Mouse (Mus musculus) liver, adult 2 months (tissue): ENCODE measurements around the gene 2210011C24Rik. TPM values are rescaled to one million over a fixed set of nuclear protein-coding genes. Genes with fewer than 3 reads are reported as not detected.

Experiments
- DNase-seq: peaks from one replicate; pipeline ENCODE4 v3.0.0-alpha.2; 2011; ENCODE audit warnings: low read depth, low spot score; ENCODE audit errors: extremely low read depth
- H3K27ac ChIP-seq: fragments of 200-500 bp; replicated peaks from 2 replicates; pipeline ENCODE4 v1.5.1; 2012; ENCODE audit warnings: low read depth, mild to moderate bottlenecking, control low read depth, inconsistent platforms, low read length; ENCODE audit not compliant: insufficient read depth
- H3K27me3 ChIP-seq: fragments of 200-500 bp; 2 replicates; pipeline ENCODE4 v1.6.1; 2012; ENCODE audit warnings: mild to moderate bottlenecking, moderate library complexity, low read length, inconsistent platforms; ENCODE audit not compliant: control insufficient read depth, insufficient read depth
- H3K36me3 ChIP-seq: fragments of 200-500 bp; 2 replicates; pipeline ENCODE4 v1.6.1; 2012; ENCODE audit warnings: low read length, inconsistent platforms; ENCODE audit not compliant: control insufficient read depth, insufficient read depth
- H3K4me1 ChIP-seq: fragments of 200-500 bp; 2 replicates; pipeline ENCODE4 v1.6.1; 2011; ENCODE audit warnings: low read length; ENCODE audit not compliant: control insufficient read depth, insufficient read depth
- H3K4me3 ChIP-seq: fragments of 200-500 bp; 2 replicates; pipeline ENCODE4 v1.5.1; 2011; ENCODE audit warnings: low read depth, mild to moderate bottlenecking, control low read depth, low read length, moderate library complexity; ENCODE audit not compliant: insufficient read depth
- H3K79me2 ChIP-seq: fragments of 200-500 bp; 2 replicates; pipeline ENCODE4 v1.6.1; 2012; ENCODE audit warnings: inconsistent platforms, mild to moderate bottlenecking, low read length, moderate library complexity; ENCODE audit not compliant: control insufficient read depth, insufficient read depth
- H3K9ac ChIP-seq: fragments of 200-500 bp; 2 replicates; pipeline ENCODE4 v1.6.1; 2012; ENCODE audit warnings: low read depth, mild to moderate bottlenecking, control low read depth, inconsistent platforms, low read length
- CTCF ChIP-seq: fragments of 200-500 bp; IDR thresholded peaks from 2 replicates; pipeline ENCODE4 v1.5.1; 2011; ENCODE audit warnings: low read depth, low read length, control low read depth
- POLR2A ChIP-seq: fragments of 200-500 bp; IDR thresholded peaks from 2 replicates; pipeline ENCODE4 v1.6.1; 2011; ENCODE audit warnings: low read length, control low read depth; ENCODE audit not compliant: insufficient read depth; ENCODE audit errors: extremely low read depth
- WGBS: fragments of 180-500 bp; shearing (Covaris S2); methylation state at CpG from one replicate; pipeline ENCODE4 v1.1.7; 2018; 5-methylcytosine and 5-hydroxymethylcytosine counted together
- polyA plus RNA-seq: library from polyadenylated mRNA; depleted of rRNA; stranded (reverse); fragments of >200 nt; gene quantifications from 2 replicates; pipeline ENCODE4 v1.2.3, GENCODE M21; 2012
- total RNA-seq: library from RNA; depleted of rRNA; stranded (reverse); fragments of >200 nt; gene quantifications from 2 replicates; pipeline ENCODE4 v1.2.3, GENCODE M21; 2014

The 2210011C24Rik gene
- total and polyA plus RNA-seq, 2 experiments, result 0.28 to 0.34 TPM

DNA sequence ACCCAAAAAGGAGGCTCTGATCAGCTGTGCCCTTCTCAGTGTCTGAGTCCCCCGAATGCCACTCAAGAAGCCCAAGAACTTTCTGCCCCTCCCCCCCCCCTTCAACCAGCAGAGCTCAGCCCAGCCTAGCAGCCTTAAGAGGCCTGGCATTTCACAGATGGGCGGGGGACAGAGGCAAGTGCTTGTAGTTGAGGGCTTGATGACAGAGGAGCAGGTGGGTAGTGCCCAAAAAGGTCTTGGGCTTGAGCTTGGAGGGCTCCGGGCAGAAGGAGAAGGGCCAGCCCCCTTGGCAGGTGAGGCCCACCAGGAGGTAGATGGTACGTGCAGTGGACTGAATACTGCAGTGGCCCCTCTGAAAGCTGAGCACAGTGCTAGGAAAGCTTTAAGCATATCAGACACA lies 37.5 kb downstream of the 2210011C24Rik start:
- Histone ChIP-seq H3K79me2 (peaks cover 32% of the 10 kb centered on the region; the same call in 1 of the 2 replicates), H3K4me1 (peaks cover 27% of the 10 kb centered on the region), H3K4me3 (no peak overlapping the region), H3K27ac (no peak overlapping the region), H3K36me3 (no peaks in the 10 kb centered on the region), H3K9ac (no peak overlapping the region), H3K27me3 (no peaks in the 10 kb centered on the region)
- no peak for DNase-seq
- TF ChIP-seq CTCF, result no peak
- TF ChIP-seq POLR2A, result no peak
- WGBS, result 92% methylated on average over 4 of the region's 4 CpGs

DNA sequence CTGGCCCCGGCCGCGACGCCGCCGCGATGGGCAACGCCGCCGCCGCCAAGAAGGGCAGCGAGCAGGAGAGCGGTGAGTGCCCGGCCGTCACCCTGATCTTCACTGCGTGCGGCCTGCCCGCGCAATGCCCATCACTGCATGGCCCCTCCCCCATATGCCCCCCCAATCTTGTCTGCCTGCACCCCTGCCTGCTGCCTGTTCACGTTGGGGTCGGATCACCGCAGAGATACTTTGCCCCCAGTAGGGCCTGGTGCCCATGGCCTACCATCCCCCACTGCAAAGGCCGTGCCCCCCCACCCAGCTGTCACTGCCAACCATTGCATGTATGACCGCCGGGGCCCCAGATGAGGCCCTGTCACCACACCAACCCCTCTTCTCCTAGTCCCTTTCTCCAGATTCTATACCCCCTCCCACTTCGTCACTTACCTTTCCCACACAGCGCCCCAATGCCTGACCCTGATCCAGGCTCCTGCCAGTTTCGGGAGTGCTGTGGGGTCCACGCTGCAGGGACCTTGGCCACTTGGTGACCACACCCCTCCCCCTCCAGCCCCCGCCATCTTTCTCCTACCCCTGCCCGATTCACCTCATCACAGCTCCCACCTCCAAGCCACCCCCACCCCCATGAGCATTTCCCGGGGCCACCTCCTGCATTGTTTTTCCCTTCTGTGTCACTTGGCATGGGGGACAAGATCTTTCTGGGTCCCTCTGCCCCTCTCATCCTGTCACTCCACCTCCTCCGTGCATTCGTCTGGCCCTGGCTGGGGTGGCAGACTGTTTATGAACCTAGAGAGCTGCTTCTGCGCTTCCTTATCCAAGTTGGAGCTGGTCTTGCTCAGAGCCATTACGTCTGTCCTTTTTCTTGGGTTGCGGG lies 38.6 kb downstream of the 2210011C24Rik start:
- Histone ChIP-seq H3K36me3 (no peaks in the 10 kb centered on the region), H3K27ac (peak overlapping the region; percentile 57), H3K79me2 (peaks cover 31% of the 10 kb centered on the region; the same call in 1 of the 2 replicates), H3K27me3 (no peaks in the 10 kb centered on the region), H3K4me3 (peak overlapping the region; percentile 84), H3K9ac (peak overlapping the region; percentile 98), H3K4me1 (peaks cover 27% of the 10 kb centered on the region)
- no peak for DNase-seq
- TF ChIP-seq CTCF, result no peak
- TF ChIP-seq POLR2A, result no peak
- 5% methylated on average over 37 of the region's 37 CpGs for WGBS

DNA sequence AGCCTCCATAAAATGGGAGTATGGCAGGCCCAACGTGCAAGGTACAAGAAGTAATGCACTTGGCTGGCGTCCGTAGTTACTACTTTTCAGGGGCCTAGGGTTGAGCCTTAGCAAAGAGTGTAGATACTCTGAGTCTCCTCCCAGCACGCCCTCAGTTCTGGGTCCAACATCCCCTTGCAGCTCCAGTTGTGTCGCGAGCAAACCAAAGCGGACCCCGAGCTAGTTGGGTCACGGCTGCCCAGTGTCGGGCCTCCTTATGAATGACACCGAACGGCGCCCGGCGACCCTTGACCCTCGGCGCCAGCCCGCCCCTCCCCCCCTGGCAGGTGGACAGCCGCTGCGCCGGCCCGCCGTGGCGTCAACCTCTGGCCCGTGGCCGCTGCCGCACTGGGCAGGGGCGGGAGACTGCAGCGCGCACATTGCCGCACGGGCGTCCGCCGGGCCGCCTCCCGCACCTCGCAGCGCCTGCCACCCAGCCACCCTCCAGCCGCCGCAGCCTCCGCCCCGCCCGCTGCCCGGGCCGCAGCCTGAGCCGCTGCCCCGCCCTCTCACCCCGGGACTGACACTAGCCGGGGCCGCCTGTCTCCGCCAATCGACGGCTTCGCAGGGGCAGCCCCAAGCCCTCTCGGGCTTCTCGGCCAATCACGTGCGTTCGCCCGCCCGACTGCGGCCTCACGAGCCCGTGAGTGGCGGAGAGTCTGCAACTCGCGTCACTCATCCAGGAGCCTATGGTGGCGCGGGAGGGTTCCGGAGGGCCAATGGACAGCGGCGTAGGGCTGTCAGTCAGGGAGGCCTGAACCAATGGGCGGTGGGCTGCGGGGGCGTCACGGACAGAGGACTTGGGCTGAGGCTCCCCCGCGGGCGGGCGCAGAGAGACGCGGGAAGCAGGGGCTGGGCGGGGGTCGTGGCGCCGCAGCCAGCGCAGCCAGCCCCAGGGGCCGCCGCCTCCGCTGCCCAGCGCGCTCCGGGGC lies 39.5 kb downstream of the 2210011C24Rik start, which contains the start of gene Prkaca:
TSS of gene Prkaca (plus strand) at position 844 of the 971 bp plus-strand sequence.
- Histone ChIP-seq H3K4me1 (peaks cover 23% of the 10 kb centered on the region), H3K4me3 (peak within 1 kb of the TSS; percentile 84), H3K9ac (peak within 1 kb of the TSS; percentile 98), H3K27ac (peak within 1 kb of the TSS; percentile 91), H3K36me3 (no peaks in the 10 kb centered on the region), H3K27me3 (no peaks in the 10 kb centered on the region), H3K79me2 (peaks cover 26% of the 10 kb centered on the region; the same call in 1 of the 2 replicates)
- TF ChIP-seq POLR2A (peak; percentile 40; the same call in 1 of the 2 replicates), CTCF (no peak)
- DNase-seq, result peak; percentile 94
- WGBS, result under 1% methylated on average over 81 of the region's 94 CpGs

DNA sequence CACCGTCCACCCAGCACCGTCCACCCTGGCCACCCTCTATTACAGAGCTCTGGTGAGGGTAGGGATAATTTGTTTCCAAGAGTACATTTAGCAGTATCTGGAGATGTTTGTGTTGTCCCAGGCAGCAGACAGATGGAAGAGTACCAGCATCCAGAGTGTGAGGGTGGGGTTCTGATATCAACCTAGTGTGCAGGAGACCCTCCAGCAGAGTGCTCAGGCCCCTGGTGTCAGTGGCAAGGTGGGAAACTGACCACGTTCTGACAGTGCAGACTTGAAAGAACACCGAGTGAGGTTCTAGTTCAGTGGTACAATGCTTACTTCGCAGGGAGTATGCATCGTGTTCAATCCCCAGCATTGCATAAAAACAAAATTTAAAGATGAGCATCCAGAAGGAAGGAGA lies 40.3 kb downstream of the 2210011C24Rik start:
- no peak for DNase-seq
- Histone ChIP-seq H3K4me3 (no peak overlapping the region; the same call in 1 of the 2 replicates), H3K27me3 (no peaks in the 10 kb centered on the region), H3K4me1 (peaks cover 20% of the 10 kb centered on the region), H3K27ac (peak overlapping the region; percentile 91), H3K79me2 (peaks cover 20% of the 10 kb centered on the region; the same call in 1 of the 2 replicates), H3K9ac (no peak overlapping the region; the same call in 1 of the 2 replicates), H3K36me3 (no peaks in the 10 kb centered on the region)
- TF ChIP-seq POLR2A, result no peak
- WGBS, result 58% methylated on average over 6 of the region's 6 CpGs

DNA sequence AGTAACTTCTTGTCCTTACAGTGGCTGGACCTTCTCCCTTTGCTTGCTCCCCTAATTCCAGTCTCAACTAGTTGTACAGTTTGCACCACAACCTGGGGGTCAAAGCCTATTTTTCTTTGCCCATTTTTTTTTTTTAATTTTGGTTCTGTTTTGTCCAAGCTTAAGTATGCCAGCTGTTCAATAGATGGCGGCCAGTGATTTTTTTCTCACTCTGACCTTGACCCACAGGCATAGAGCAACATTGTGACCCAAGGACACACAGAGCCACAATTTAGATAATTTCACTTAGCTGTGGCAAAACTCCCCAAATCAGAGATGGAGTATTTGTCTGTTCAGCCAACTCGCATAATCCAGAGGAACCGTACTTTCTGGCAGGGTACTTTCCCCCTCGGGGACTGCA lies 40.9 kb downstream of the 2210011C24Rik start:
- Histone ChIP-seq H3K4me1 (peaks cover 17% of the 10 kb centered on the region), H3K4me3 (no peak overlapping the region), H3K27me3 (no peaks in the 10 kb centered on the region), H3K27ac (peak overlapping the region; percentile 91), H3K9ac (no peak overlapping the region), H3K79me2 (peaks cover 16% of the 10 kb centered on the region; the same call in 1 of the 2 replicates), H3K36me3 (no peaks in the 10 kb centered on the region)
- WGBS, result 35% methylated on average over 4 of the region's 4 CpGs
- peak; percentile 83 for DNase-seq
- TF ChIP-seq POLR2A, result no peak
- no peak for TF ChIP-seq CTCF
